ENCODE assay signal across 22 mouse cellular contexts in the genomic region with DNA sequence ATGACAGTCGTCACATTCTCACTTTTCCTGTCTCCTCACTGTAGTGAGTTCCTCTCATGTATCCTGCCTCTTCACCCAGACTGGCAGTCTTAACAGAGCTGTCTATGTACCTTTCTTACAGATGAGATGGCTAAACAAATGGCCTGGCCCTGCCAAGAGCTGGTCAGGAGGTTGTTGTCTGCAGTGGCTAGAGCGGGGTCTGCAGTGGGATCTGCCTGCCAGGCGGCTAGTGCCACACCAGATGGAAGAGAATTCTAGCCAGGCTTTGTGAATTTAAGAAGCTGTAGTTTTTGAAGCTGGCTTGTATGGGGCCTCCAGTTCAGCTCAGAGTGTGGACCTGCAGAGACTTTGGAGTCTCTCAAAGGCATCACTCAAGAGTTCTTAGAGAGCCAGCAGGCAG. TPM values are rescaled to one million over a fixed set of nuclear protein-coding genes. Genes with fewer than 3 reads are reported as not detected.
"Had no signal": no experiment of that assay in that cellular context is flagged by ENCODE, and none has a peak within 500 bp of the region (broad histone marks: within the 10 kb centered on the region; RNA-seq: fewer than 3 reads in every experiment).

No protein-coding gene starts in this region.

- H3K27me3 ChIP-seq: lung, embryonic 15.5 days; midbrain, embryonic 13.5 days; midbrain, embryonic 15.5 days; neural tube, embryonic 12.5 days; stomach, embryonic 15.5 days had no signal

- H3K27ac ChIP-seq: lung, embryonic 15.5 days; macrophage; midbrain, embryonic 13.5 days; midbrain, embryonic 15.5 days; neural tube, embryonic 12.5 days; stomach, embryonic 15.5 days; stomach, postnatal 0 days had no signal

- ATAC-seq: lung, postnatal 0 days; midbrain, embryonic 13.5 days; midbrain, embryonic 15.5 days had no signal

- DNase-seq: lung, adult 2 months; lung, postnatal 14 days; lung, postnatal 36 days; right cerebral cortex, postnatal 14 days; thymus, adult 2 months; thymus, postnatal 25 days; thymus, postnatal 4 days had no signal

- H3K9me3 ChIP-seq: lung, embryonic 15.5 days; midbrain, embryonic 13.5 days; midbrain, embryonic 15.5 days; neural tube, embryonic 12.5 days; stomach, embryonic 15.5 days had no signal

- H3K4me2 ChIP-seq: lung, embryonic 15.5 days; midbrain, embryonic 11.5 days; midbrain, embryonic 13.5 days; midbrain, embryonic 15.5 days; neural tube, embryonic 12.5 days; stomach, embryonic 15.5 days had no signal

- H3K9ac ChIP-seq: lung, embryonic 15.5 days; midbrain, embryonic 13.5 days; midbrain, embryonic 15.5 days; neural tube, embryonic 12.5 days; stomach, embryonic 15.5 days had no signal

- H3K4me3 ChIP-seq: lung, embryonic 15.5 days; midbrain, embryonic 13.5 days; midbrain, embryonic 15.5 days; neural tube, embryonic 12.5 days; stomach, embryonic 15.5 days had no signal

RNA-seq across cellular contexts. Expression of gene Tmed6, which starts 29.8 kb away (rescaled TPM):
- total RNA-seq: megakaryocyte progenitor cell, adult 5-6 weeks; midbrain, postnatal 0 days; monocyte, adult 5-6 weeks; neutrophil, adult 5-6 weeks had no signal
- polyA plus RNA-seq: macrophage; midbrain, embryonic 11.5 days; midbrain, embryonic 13.5 days; midbrain, embryonic 15.5 days; midbrain, postnatal 0 days; neural tube, embryonic 12.5 days; neural tube, embryonic 14.5 days; urinary bladder, adult 2 months had no signal
